In the genomic region with DNA sequence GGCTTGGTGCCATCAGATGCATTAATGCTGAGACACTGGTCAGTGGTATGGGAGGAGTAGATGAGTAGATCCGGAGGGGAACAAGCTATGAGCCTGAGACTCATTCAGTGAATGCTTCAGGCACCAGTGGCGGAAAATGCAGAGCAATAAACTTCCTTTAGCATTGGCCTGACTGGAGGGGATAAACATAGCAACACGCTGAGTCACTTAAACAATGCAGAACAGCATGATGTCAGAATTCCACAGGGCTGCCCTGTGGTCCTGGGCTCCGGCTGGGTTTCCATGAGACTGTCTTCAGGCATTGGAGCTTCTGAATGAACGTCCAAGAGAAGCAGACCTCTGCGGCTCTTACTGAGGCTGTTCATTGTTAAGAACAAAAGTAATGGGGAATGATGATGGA, we compare ENCODE assay signal across 8 mouse cellular contexts.
A peak's percentile ranks its signal among the peaks of the same experiment; 100 is the strongest.
DNase-seq lines count a peak whose midpoint lies in the region; ATAC-seq and TF ChIP-seq lines count a peak whose summit lies in the region.
"Had no signal": no experiment of that assay in that cellular context is flagged by ENCODE, and none has a peak within 500 bp of the region (broad histone marks: within the 10 kb centered on the region; RNA-seq: fewer than 3 reads in every experiment).

No protein-coding gene starts in this region.

- no peak for ATAC-seq in midbrain, embryonic 11.5 days (ENCODE audit: low FRiP score)
- no peak for ATAC-seq in midbrain, embryonic 15.5 days (replicated peaks)
- peak; percentile 61; the same call in 1 of the 2 replicates for ATAC-seq in hindbrain, embryonic 13.5 days (ENCODE audit: low FRiP score)
- ATAC-seq in stomach, postnatal 0 days (ENCODE audit: low FRiP score, low TSS enrichment) = peak; percentile 49; the same call in 1 of the 2 replicates

- WGBS in midbrain, embryonic 11.5 days = 24% methylated on average over 6 of the region's 6 CpGs
- 16% methylated on average over 6 of the region's 6 CpGs for WGBS in midbrain, embryonic 15.5 days
- 24% methylated on average over 6 of the region's 6 CpGs for WGBS in embryonic facial prominence, embryonic 10.5 days
- 5% methylated on average over 6 of the region's 6 CpGs for WGBS in hindbrain, embryonic 13.5 days
- 30% methylated on average over 6 of the region's 6 CpGs for WGBS in stomach, postnatal 0 days

- no peak overlapping the region for H3K4me2 ChIP-seq in midbrain, embryonic 11.5 days
- H3K4me2 ChIP-seq in midbrain, embryonic 15.5 days = no peak overlapping the region
- H3K4me2 ChIP-seq in hindbrain, embryonic 13.5 days = no peak overlapping the region
- H3K4me2 ChIP-seq in stomach, postnatal 0 days (replicated peaks; ENCODE audit: low read depth) = no peak overlapping the region

- TF ChIP-seq CTCF in stomach, postnatal 0 days (IDR thresholded peaks at IDR 0.05; ENCODE audit: low read depth) = no peak

- H3K36me3 ChIP-seq in midbrain, embryonic 11.5 days (ENCODE audit: control insufficient read depth, insufficient read depth, low read length) = no peaks in the 10 kb centered on the region
- H3K36me3 ChIP-seq in midbrain, embryonic 15.5 days (replicated peaks) = no peaks in the 10 kb centered on the region
- H3K36me3 ChIP-seq in embryonic facial prominence, embryonic 10.5 days (replicated peaks) = no peaks in the 10 kb centered on the region
- no peaks in the 10 kb centered on the region for H3K36me3 ChIP-seq in hindbrain, embryonic 13.5 days
- no peaks in the 10 kb centered on the region for H3K36me3 ChIP-seq in stomach, postnatal 0 days (ENCODE audit: control insufficient read depth, insufficient read depth, low read length)

- H3K9me3 ChIP-seq in midbrain, embryonic 11.5 days (ENCODE audit: control insufficient read depth, low read length) = no peaks in the 10 kb centered on the region
- H3K9me3 ChIP-seq in midbrain, embryonic 15.5 days = no peaks in the 10 kb centered on the region
- H3K9me3 ChIP-seq in embryonic facial prominence, embryonic 10.5 days = no peaks in the 10 kb centered on the region
- no peaks in the 10 kb centered on the region for H3K9me3 ChIP-seq in hindbrain, embryonic 13.5 days
- no peaks in the 10 kb centered on the region for H3K9me3 ChIP-seq in stomach, postnatal 0 days (ENCODE audit: control insufficient read depth, low read length)

- peak; percentile 84 for DNase-seq in midbrain, embryonic 11.5 days (ENCODE audit: low spot score, missing footprints)
- peak; percentile 10 for DNase-seq in embryonic facial prominence, embryonic 10.5 days (ENCODE audit: low spot score)
- DNase-seq in stomach, postnatal 0 days (ENCODE audit: low spot score) = no peak
- DNase-seq in thymus, postnatal 36 days = no peak
- DNase-seq in B cell, adult 2 months = no peak

- no peak overlapping the region for H3K27ac ChIP-seq in midbrain, embryonic 11.5 days (ENCODE audit: low read depth, low read length)
- no peak overlapping the region for H3K27ac ChIP-seq in midbrain, embryonic 15.5 days
- no peak overlapping the region for H3K27ac ChIP-seq in embryonic facial prominence, embryonic 10.5 days (replicated peaks)
- H3K27ac ChIP-seq in hindbrain, embryonic 13.5 days = no peak overlapping the region
- no peak overlapping the region for H3K27ac ChIP-seq in stomach, postnatal 0 days (replicated peaks)

- H3K4me3 ChIP-seq in midbrain, embryonic 11.5 days (ENCODE audit: low read depth, low read length) = no peak overlapping the region
- no peak overlapping the region for H3K4me3 ChIP-seq in midbrain, embryonic 15.5 days
- H3K4me3 ChIP-seq in embryonic facial prominence, embryonic 10.5 days = no peak overlapping the region
- H3K4me3 ChIP-seq in hindbrain, embryonic 13.5 days = no peak overlapping the region
- H3K4me3 ChIP-seq in stomach, postnatal 0 days (ENCODE audit: low read depth, low read length) = no peak overlapping the region
- H3K4me3 ChIP-seq: erythroblast, embryonic 14.5 days had no signal

- TF ChIP-seq EP300 in stomach, postnatal 0 days (optimal IDR thresholded peaks at IDR 0.05) = no peak

- no peaks in the 10 kb centered on the region for H3K4me1 ChIP-seq in midbrain, embryonic 11.5 days (ENCODE audit: control insufficient read depth, insufficient read depth, low read length)
- H3K4me1 ChIP-seq in midbrain, embryonic 15.5 days = no peaks in the 10 kb centered on the region
- H3K4me1 ChIP-seq in embryonic facial prominence, embryonic 10.5 days = peaks cover 10% of the 10 kb centered on the region; the same call in 1 of the 2 replicates
- H3K4me1 ChIP-seq in hindbrain, embryonic 13.5 days (replicated peaks) = peaks cover 7% of the 10 kb centered on the region; the same call in 1 of the 2 replicates
- H3K4me1 ChIP-seq in stomach, postnatal 0 days (replicated peaks; ENCODE audit: control insufficient read depth, insufficient read depth) = no peaks in the 10 kb centered on the region

- no peak overlapping the region for H3K9ac ChIP-seq in midbrain, embryonic 11.5 days (ENCODE audit: low read length)
- H3K9ac ChIP-seq in midbrain, embryonic 15.5 days = no peak overlapping the region
- no peak overlapping the region for H3K9ac ChIP-seq in hindbrain, embryonic 13.5 days
- no peak overlapping the region for H3K9ac ChIP-seq in stomach, postnatal 0 days (ENCODE audit: low read length)

- H3K27me3 ChIP-seq in midbrain, embryonic 11.5 days (ENCODE audit: control insufficient read depth, insufficient read depth, low read length) = no peaks in the 10 kb centered on the region
- no peaks in the 10 kb centered on the region for H3K27me3 ChIP-seq in midbrain, embryonic 15.5 days (replicated peaks)
- H3K27me3 ChIP-seq in embryonic facial prominence, embryonic 10.5 days (replicated peaks; ENCODE audit: low read depth, poor library complexity, severe bottlenecking) = no peaks in the 10 kb centered on the region
- H3K27me3 ChIP-seq in hindbrain, embryonic 13.5 days = no peaks in the 10 kb centered on the region
- H3K27me3 ChIP-seq in stomach, postnatal 0 days (ENCODE audit: control insufficient read depth, insufficient read depth, low read length) = no peaks in the 10 kb centered on the region

Comparison
In these comparisons a context has a peak if more than half of its experiments do, and no peak if none do; other contexts are left out.
1. ATAC-seq: peak in hindbrain, embryonic 13.5 days (single experiment) and stomach, postnatal 0 days (single experiment); none in midbrain, embryonic 11.5 days (single experiment) and midbrain, embryonic 15.5 days (single experiment).
2. DNase-seq: peak in midbrain, embryonic 11.5 days (single experiment) and embryonic facial prominence, embryonic 10.5 days (single experiment); none in stomach, postnatal 0 days (single experiment), thymus, postnatal 36 days (0 of 2) and B cell, adult 2 months (0 of 2).